Mouse (Mus musculus) lung, adult 2 months (tissue): Measurements from ENCODE around the gene Clec16a. TPM values are rescaled to one million over a fixed set of nuclear protein-coding genes. Genes with fewer than 3 reads are reported as not detected.

Experiments
- DNase-seq: peaks from one replicate; pipeline ENCODE4 v3.0.0; 2022
- H3K4me1 ChIP-seq: fragments of 200-500 bp; 2 replicates; pipeline ENCODE4 v1.6.1; 2011; ENCODE audit warnings: low read length; ENCODE audit not compliant: control insufficient read depth, insufficient read depth
- H3K4me3 ChIP-seq: fragments of 200-500 bp; replicated peaks from 2 replicates; pipeline ENCODE3; 2011; ENCODE audit warnings: low read depth, mild to moderate bottlenecking, control low read depth, low read length; ENCODE audit errors: extremely low read depth
- CTCF ChIP-seq: fragments of 200-500 bp; IDR thresholded peaks from 2 replicates; pipeline ENCODE4 v1.5.1; 2011; ENCODE audit warnings: mild to moderate bottlenecking, low read length, control low read depth; ENCODE audit not compliant: insufficient read depth
- POLR2A ChIP-seq: fragments of 200-500 bp; IDR thresholded peaks from 2 replicates; pipeline ENCODE4 v1.6.1; 2011; ENCODE audit warnings: low read depth, mild to moderate bottlenecking, control low read depth, low read length, borderline replicate concordance; ENCODE audit errors: extremely low read depth
- WGBS: fragments of 180-500 bp; shearing (Covaris S2); methylation state at CpG from one replicate; pipeline ENCODE4 v1.1.7; 2018; 5-methylcytosine and 5-hydroxymethylcytosine counted together
- polyA plus RNA-seq: library from polyadenylated mRNA; depleted of rRNA; stranded (reverse); fragments of >200 nt; gene quantifications from 2 replicates; pipeline ENCODE4 v1.2.3, GENCODE M21; 2012

Clec16a gene
- polyA plus RNA-seq, 1 experiment: 18.3 TPM

DNA sequence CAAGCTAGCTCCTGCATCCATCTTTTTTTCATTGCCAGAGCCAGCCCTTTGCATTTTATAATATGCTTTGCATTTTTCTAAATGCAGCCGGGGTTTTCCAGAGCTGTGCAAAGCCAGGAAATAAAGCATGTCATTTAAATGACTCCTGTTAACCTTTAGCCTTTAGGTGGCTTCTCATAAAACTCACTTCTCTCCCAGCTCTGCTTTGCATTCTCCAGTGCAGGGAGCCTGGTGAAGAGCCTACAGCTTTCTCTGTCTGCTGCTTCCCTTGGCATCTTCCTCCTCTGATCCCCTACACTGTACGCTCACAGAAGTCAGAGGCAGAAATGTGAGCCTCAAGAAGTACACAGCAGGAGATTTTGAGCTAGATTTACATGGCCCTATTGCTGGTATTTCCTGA, 111.3 kb downstream of the Clec16a start:
- TF ChIP-seq CTCF (no peak), POLR2A (no peak)
- WGBS: 58% methylated on average over 2 of the region's 2 CpGs
- Histone ChIP-seq H3K4me1 (peaks cover 2% of the 10 kb centered on the region), H3K4me3 (no peak overlapping the region)
- DNase-seq: no peak

DNA sequence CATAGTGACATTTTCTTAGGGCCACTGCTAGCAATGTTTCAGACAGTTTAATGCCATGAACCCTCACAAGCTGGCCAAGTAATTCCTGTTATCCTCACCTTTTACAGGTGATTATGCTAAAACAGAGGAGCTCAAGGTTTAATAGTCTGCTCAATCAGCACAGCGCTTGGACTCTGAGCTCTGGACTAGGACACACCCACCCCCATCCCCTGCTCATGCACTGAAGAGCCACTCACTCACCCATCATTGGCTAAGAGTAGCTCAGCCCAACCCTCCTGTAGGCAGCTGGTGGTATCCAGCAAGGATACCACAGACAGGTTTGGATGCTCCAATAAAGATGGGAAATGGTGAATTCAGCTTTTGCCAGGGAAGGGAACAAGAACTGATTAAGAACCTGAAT, 111.8 kb downstream of the Clec16a start:
- Histone ChIP-seq H3K4me1 (peaks cover 2% of the 10 kb centered on the region), H3K4me3 (no peak overlapping the region)
- no peak for DNase-seq
- 95% methylated on average over 1 of the region's 1 CpGs for WGBS
- TF ChIP-seq CTCF: no peak
- TF ChIP-seq POLR2A: no peak

DNA sequence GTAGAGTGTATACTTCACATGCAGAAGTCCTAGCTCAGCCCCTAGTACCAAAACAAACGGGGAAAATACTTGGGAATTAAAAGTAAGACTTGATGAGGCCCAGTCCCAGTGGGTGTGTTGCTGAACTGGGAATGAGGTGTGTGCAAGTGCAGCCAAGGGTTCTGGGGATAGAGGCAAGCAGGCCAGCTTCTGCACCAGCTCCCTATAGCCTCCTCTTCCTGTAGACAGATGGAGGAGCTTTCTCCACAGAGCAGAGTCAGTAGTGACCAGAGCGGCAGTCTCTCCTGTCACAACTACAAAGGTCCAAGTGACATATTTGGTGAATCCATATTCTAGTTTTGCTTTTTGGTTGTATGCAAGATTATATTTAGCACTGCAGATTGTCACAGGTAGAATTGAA, 114.1 kb downstream of the Clec16a start:
- 86% methylated on average over 2 of the region's 2 CpGs for WGBS

DNA sequence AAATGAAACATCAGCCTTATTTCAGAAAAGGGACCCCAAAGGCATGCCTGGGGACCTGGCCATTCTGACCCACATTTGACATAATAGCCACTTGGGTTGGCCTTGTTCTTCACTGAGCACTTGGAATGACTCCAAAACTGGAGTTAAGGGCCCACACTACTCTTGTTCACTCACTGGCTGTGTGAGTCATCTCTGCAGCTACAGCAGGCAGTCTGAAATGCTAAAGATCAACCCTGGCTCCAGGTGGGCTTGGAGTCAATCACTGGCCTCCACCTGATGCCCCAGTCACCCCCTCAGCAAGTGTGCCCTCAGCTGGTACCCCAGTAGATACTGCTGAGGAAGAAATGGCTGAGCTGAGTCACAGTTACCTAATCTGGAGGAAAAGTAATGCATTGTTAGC, 115.4 kb downstream of the Clec16a start:
- Histone ChIP-seq H3K4me1 (peaks cover 18% of the 10 kb centered on the region), H3K4me3 (no peak overlapping the region)
- TF ChIP-seq POLR2A: no peak
- no peak for TF ChIP-seq CTCF
- no peak for DNase-seq

More for the DNA sequence above, 114.1 kb downstream of the Clec16a start:
- DNase-seq: no peak
- no peak for TF ChIP-seq CTCF
- TF ChIP-seq POLR2A: no peak
- H3K4me3 ChIP-seq: no peak overlapping the region
- H3K4me1 ChIP-seq: peaks cover 6% of the 10 kb centered on the region

DNA sequence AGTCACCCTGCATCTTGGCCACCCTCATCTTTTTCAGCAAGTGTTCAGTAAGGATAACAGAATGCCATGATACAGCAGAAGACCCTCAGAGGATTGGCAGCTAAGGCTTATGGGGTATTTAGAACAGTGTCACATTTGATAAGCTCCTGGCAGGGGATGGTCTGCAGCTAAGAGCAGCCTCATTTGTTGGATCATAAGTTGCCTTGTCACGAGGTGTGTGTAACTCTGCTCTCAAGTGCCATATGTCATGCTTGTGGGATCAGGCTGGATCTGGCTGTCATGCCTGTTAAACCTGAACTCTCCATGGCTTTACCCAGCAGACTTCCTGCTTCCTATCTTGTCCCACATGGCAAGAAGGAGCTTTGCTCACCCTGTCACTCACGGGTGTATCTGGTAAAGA, 116.2 kb downstream of the Clec16a start:
- no peak for DNase-seq
- 66% methylated on average over 2 of the region's 2 CpGs for WGBS
- peaks cover 18% of the 10 kb centered on the region for H3K4me1 ChIP-seq
- H3K4me3 ChIP-seq: no peak overlapping the region
- TF ChIP-seq CTCF: no peak
- TF ChIP-seq POLR2A: no peak

DNA sequence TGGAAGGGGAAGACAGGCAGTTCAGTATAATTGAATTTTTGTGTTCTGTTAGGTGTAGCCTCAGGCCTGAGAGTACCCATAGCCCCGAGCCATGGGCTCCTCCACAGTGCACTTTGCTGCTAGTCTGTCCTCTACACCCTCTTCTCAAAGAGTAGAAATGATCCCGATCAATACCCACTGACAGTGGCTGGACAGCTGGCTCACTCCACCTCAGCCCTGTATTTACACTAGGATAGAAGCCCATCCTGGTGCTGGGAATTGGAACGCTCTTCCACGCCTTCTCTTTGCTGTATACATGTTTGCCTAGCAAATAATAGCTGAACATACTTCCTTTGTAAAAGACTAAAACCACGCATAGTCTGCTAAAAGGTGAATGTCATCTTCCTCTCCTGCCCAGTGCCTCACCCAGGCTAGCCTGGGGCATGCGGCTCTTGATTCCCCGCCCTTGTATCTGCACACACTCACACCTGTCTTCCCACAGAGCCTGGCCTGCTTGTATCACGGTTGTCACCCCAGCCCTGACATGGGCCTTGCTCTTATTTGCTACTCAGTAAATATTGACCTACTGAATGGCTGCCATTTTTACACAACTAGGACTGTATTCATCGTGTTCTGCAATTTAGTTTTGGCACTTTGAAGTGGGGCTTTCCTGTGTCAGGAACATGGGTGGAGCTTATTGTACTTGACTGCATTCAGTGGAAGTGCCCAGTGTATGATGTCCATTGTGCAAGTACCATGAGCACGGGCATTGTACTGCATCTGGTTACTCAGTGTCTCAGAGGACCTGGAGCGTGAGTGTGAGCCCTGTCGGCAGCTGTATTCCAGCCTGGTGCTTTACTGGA, 119.0 kb downstream of the Clec16a start:
- Histone ChIP-seq H3K4me3 (no peak overlapping the region), H3K4me1 (peaks cover 16% of the 10 kb centered on the region)
- DNase-seq: peak; percentile 31
- WGBS: 58% methylated on average over 12 of the region's 12 CpGs
- TF ChIP-seq POLR2A (no peak), CTCF (no peak)

DNA sequence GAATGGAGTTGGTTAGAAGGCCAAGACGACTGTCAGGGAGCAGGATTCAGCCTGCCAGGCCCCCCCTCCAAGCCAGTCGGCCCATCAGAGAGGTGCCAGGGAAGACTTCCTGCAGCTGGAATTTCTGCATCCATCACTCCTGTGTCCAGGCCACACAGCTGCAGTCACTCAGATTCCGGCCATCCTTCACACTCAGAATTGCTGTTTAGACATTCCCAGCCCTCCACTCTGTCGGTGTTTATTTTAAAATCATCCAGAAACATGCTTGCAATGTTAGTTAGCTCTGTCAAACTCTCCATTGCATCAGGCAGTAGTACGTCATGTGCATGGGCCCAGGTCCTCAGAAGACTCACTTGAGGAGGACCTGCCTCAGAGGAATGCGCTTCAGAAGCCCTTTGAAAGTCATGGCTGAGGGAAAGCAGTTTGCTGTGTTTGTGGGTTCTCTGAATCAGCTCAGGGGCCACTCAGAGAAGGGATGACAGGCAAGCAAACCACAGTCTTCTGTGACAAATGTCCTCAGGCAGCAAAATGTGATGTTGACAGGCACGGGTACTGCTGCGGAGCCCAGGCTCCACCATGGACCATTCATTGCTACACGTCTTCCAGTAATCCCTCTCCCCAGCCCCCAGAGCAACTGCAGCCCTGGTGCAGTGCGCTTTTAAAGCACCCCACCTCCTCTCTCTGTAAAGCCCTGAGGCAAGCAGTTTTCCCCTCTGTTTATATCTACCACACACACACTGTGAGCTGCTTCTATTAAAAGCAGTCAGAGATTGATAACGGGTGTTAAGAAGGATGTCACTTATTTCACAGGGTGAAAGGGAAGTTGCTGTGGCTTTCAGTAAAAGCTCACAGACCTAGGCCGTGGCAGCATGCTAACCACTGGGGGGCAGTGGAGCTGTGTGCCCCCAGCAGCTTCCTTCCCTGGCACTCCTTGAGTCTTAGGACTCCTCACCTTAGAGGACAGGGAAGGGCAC, 120.1 kb downstream of the Clec16a start:
- Histone ChIP-seq H3K4me3 (no peak overlapping the region), H3K4me1 (peaks cover 16% of the 10 kb centered on the region)
- peak; percentile 43 for DNase-seq
- WGBS: 32% methylated on average over 12 of the region's 12 CpGs
- TF ChIP-seq CTCF (peak; percentile 76), POLR2A (no peak)

DNA sequence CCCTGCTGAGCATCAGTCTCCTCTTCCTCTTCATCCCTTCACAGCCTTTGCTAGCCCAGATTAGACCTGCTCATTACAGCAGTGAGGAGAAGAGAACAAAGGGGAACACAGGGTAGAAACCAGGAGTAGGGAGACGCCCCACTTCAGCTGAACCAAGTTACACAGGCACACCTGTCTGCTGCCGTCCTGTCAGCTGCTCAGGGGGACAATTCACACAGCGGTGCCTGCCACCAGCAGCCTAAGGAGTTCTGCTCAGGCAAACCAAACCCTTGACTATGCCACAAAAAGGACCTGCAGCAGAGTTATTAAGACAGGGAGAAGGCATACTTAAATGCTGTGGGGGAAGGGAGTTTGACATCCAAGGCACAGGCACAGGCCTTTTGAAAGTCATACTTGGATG, 121.6 kb downstream of the Clec16a start:
- no peak for DNase-seq
- H3K4me1 ChIP-seq: peaks cover 16% of the 10 kb centered on the region
- WGBS: 75% methylated on average over 3 of the region's 3 CpGs

DNA sequence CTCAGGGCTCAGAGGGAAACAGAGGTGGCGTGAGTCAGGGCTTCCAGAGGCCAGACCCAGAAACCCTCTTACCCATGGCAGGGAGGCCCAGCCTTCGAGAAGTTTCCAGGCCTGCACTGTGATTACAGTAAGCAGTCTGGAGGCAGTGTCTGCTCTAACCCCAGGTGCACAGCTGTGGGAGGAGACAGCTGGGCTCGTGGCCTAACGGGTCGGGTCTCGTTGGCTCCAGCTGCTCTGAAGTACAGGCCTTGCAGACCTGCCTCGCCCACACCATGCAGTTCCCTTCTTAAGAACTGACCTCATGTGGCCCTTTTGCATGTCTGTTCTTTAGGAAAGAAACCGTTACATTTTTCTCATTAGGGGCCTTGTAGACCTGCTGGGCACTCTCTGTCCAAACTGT, 123.3 kb downstream of the Clec16a start:
- 82% methylated on average over 8 of the region's 8 CpGs for WGBS
- no peak for DNase-seq
- peaks cover 16% of the 10 kb centered on the region for H3K4me1 ChIP-seq

More for the DNA sequence above, 121.6 kb downstream of the Clec16a start:
- H3K4me3 ChIP-seq: no peak overlapping the region
- TF ChIP-seq CTCF: no peak
- no peak for TF ChIP-seq POLR2A

More for the DNA sequence above, 123.3 kb downstream of the Clec16a start:
- no peak for TF ChIP-seq POLR2A
- H3K4me3 ChIP-seq: no peak overlapping the region
